In the genomic region with DNA sequence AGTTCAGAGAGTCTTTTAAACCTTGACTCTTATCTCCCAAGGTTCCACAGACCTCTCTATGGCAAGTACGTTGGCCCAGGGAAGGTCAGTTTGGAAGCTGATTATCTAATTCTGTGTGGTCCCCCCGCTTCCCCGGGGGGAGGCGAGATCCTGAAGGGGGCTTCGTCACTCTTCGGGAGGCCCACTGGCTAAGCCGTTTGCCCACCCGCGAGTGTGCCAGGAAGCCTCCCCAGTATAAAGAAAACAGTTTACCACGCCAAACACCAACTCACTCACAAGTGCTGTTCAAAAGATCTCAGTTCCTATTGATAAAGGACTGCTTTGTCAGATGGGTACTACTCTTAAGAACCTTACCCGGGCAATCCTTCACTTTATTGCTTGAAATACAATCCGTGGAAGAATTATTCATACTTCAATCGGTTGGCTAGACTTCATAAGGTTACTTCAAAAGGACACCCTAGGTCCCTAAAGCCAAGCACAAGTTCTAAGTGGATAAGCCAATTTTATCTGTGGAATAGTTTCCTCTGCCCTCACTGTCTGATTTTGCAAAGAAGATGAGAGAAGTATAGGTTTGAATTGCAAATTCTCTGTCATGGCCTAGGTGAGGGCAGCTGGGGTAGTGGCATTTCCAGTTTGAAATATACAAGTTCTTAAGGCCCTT, we compare ENCODE assay signal across 1 mouse cellular context.
TF ChIP-seq lines count a peak whose summit lies in the region.

No protein-coding gene starts in this region.

TF ChIP-seq in CH12.LX, 34 proteins besides CTCF, POLR2A, EP300 and RAD21 (continued from another document):
- no peak; the same call in 1 of the 2 replicates for TF ChIP-seq ZMIZ1 (IDR thresholded peaks at IDR 0.05; ENCODE audit: low read depth, low read length)
- no peak for TF ChIP-seq ETS1 (conservative IDR thresholded peaks at IDR 0.05; ENCODE audit: low read depth, low read length)
- TF ChIP-seq USF1 (IDR thresholded peaks at IDR 0.05; ENCODE audit: low read depth, low read length) = no peak
- no peak for TF ChIP-seq ZKSCAN1 (IDR thresholded peaks at IDR 0.05; ENCODE audit: borderline replicate concordance, low read depth, low read length)
- no peak for TF ChIP-seq IRF4 (IDR thresholded peaks at IDR 0.05; ENCODE audit: low read depth, low read length)
- TF ChIP-seq MXI1 (IDR thresholded peaks at IDR 0.05; ENCODE audit: low read depth, low read length) = no peak; the same call in 1 of the 2 replicates
- no peak for TF ChIP-seq JUND (conservative IDR thresholded peaks at IDR 0.05; ENCODE audit: low read depth, low read length)
